Mouse (Mus musculus) kidney, embryonic 14.5 days (tissue): ENCODE results near the gene Aldh1l1. TPM values are rescaled to one million over a fixed set of nuclear protein-coding genes. Genes with fewer than 3 reads are reported as not detected.

ENCODE experiments used
- ATAC-seq: fragments of 200-750 bp; cut with Nextera tagmentation; 2 replicates; pipeline ENCODE4 v1.8.0; 2017; ENCODE audit warnings: moderate number of reproducible peaks, mild to moderate bottlenecking, moderate TSS enrichment, moderate library complexity; ENCODE audit not compliant: low FRiP score, low TSS enrichment
- H3K27ac ChIP-seq: fragments of 300-500 bp; sonication (generic); 2 replicates; pipeline ENCODE4 v1.5.1; 2014; ENCODE audit warnings: low read depth, mild to moderate bottlenecking, low read length, moderate library complexity, mixed read lengths
- H3K27me3 ChIP-seq: fragments of 300-500 bp; sonication (generic); 2 replicates; pipeline ENCODE4 v1.6.1; 2014; ENCODE audit warnings: mild to moderate bottlenecking, low read length; ENCODE audit not compliant: control insufficient read depth, insufficient read depth
- H3K36me3 ChIP-seq: fragments of 300-500 bp; sonication (generic); 2 replicates; pipeline ENCODE4 v1.6.1; 2014; ENCODE audit warnings: low read length, mixed read lengths; ENCODE audit not compliant: control insufficient read depth, insufficient read depth
- H3K4me1 ChIP-seq: fragments of 300-500 bp; sonication (generic); 2 replicates; pipeline ENCODE4 v1.6.1; 2014; ENCODE audit warnings: low read length, mixed read lengths; ENCODE audit not compliant: control insufficient read depth, insufficient read depth
- H3K4me2 ChIP-seq: fragments of 300-500 bp; sonication (generic); replicated peaks from 2 replicates; pipeline ENCODE4 v1.6.1; 2014; ENCODE audit warnings: low read depth, mild to moderate bottlenecking, low read length
- H3K4me3 ChIP-seq: fragments of 300-500 bp; sonication (generic); 2 replicates; pipeline ENCODE4 v1.5.1; 2014; ENCODE audit warnings: mild to moderate bottlenecking, low read length
- H3K9ac ChIP-seq: fragments of 300-500 bp; sonication (generic); 2 replicates; pipeline ENCODE4 v1.6.1; 2014; ENCODE audit warnings: low read depth, mild to moderate bottlenecking, low read length, moderate library complexity
- H3K9me3 ChIP-seq: fragments of 300-500 bp; sonication (generic); 2 replicates; pipeline ENCODE4 v1.6.1; 2016; ENCODE audit warnings: low read length; ENCODE audit not compliant: control insufficient read depth
- WGBS: fragments of 180-500 bp; shearing (Covaris S2); extraction: QIAGEN DNeasy Blood & Tissue Kit; methylation state at CpG from one replicate; pipeline ENCODE4 v1.1.7; 2014; 5-methylcytosine and 5-hydroxymethylcytosine counted together
- polyA plus RNA-seq: library from polyadenylated mRNA; unstranded; fragments of >200 nt; fragmentation: Nextera tagmentation; extraction: Ambion mirVana; gene quantifications from 2 replicates; pipeline ENCODE4 v1.2.1, GENCODE M21; 2014

The Aldh1l1 gene
- polyA plus RNA-seq, 1 experiment from 2014 or later: 2.9 TPM

- Histone ChIP-seq H3K36me3 (no peaks in the 10 kb centered on the region), H3K27ac (no peak overlapping the region), H3K4me3 (no peak overlapping the region), H3K4me1 (peaks cover 9% of the 10 kb centered on the region; the same call in 1 of the 2 replicates), H3K4me2 (no peak overlapping the region), H3K9me3 (no peaks in the 10 kb centered on the region), H3K27me3 (no peaks in the 10 kb centered on the region), H3K9ac (no peak overlapping the region)
- 57% methylated on average over 4 of the region's 4 CpGs for WGBS
- ATAC-seq: peak; percentile 70
These were observed 22.0 kb downstream of the Aldh1l1 start for GRCm38 (mm10) chr6:90508197-90508624.

GRCm38 (mm10) chr6:90509085-90509484 is 22.9 kb downstream of the Aldh1l1 start:
- Histone ChIP-seq H3K4me1 (0 out of 2 replicates have a peak, but pooled peaks cover 5% of the 10 kb centered on the region), H3K27ac (no peak overlapping the region), H3K27me3 (no peaks in the 10 kb centered on the region), H3K36me3 (no peaks in the 10 kb centered on the region), H3K4me2 (no peak overlapping the region), H3K9ac (no peak overlapping the region), H3K4me3 (no peak overlapping the region), H3K9me3 (no peaks in the 10 kb centered on the region)
- WGBS: 69% methylated on average over 6 of the region's 6 CpGs
- ATAC-seq: no peak

DNA sequence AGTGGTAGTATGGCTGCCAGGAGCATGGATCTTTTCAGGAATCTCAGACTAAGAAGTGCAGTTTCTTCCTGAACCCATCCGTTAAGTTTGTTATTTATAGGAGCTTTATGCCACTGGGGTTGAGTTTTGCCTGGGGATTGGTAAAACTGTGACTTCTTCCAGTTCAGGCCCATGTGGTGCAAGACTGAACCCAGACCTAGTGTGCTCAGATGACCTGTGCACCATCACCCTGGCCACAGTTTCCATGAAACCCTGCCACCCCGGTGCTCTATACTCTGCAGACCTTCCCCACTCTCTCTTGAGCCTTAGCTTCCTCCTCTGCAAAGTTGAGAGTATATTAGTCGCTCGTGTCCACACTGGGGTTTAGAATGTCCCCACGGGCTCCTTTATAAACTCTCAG is 26.2 kb downstream of the Aldh1l1 start:
- Histone ChIP-seq H3K4me1 (0 out of 2 replicates have a peak, but pooled peaks cover 5% of the 10 kb centered on the region), H3K27me3 (no peaks in the 10 kb centered on the region), H3K36me3 (no peaks in the 10 kb centered on the region), H3K9me3 (no peaks in the 10 kb centered on the region), H3K4me3 (no peak overlapping the region), H3K9ac (no peak overlapping the region), H3K27ac (no peak overlapping the region), H3K4me2 (no peak overlapping the region)
- no peak for ATAC-seq
- 82% methylated on average over 5 of the region's 5 CpGs for WGBS

DNA sequence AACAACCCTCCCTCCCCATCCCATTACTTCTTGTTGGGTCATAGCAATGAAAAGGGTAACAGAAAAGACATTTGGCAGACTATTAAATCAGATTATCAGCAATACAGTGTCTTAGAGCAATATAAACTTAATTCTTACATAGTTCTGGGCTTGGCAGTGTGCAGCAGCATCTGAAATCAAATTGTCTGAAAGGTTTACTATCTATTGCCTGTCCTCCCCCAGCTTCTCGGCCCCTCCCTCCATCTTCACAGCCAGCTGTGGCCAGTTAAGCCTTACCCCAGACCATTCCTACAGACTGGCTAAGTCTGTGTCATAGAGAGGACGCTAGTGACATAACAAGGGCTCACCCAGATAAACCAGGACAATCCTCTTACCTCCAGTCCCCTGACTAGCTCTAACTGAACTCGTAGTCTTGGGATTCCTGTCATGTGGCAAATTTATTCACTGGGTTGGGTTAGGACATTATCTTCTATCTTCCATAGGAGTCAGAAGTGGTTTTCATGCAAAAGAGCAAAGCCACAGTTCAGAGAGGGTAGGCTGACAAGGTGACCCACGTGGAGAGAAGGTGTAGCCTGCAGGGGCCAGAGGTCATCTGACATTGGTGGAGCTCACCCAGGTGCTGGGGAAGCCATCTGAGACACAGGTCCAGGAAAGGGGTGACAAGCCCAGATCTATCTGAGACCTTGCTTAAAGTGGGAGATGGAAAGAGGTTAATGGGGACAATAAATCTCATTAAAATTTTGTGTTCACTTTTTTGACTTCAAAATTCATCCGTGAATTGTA is 27.0 kb downstream of the Aldh1l1 start:
- Histone ChIP-seq H3K9ac (no peak overlapping the region), H3K36me3 (no peaks in the 10 kb centered on the region)
- ATAC-seq: no peak; the same call in 1 of the 2 replicates

GRCm38 (mm10) chr6:90514369-90514768 is 28.1 kb downstream of the Aldh1l1 start:
- Histone ChIP-seq H3K4me2 (no peak overlapping the region), H3K4me3 (no peak overlapping the region), H3K27ac (no peak overlapping the region), H3K36me3 (no peaks in the 10 kb centered on the region), H3K27me3 (no peaks in the 10 kb centered on the region), H3K9me3 (no peaks in the 10 kb centered on the region), H3K9ac (no peak overlapping the region), H3K4me1 (no peaks in the 10 kb centered on the region)
- no peak for ATAC-seq

More for the DNA sequence above, 27.0 kb downstream of the Aldh1l1 start:
- Histone ChIP-seq H3K4me3 (no peak overlapping the region), H3K4me1 (no peaks in the 10 kb centered on the region), H3K4me2 (no peak overlapping the region), H3K27ac (no peak overlapping the region), H3K27me3 (no peaks in the 10 kb centered on the region), H3K9me3 (no peaks in the 10 kb centered on the region)
- 52% methylated on average over 5 of the region's 5 CpGs for WGBS

DNA sequence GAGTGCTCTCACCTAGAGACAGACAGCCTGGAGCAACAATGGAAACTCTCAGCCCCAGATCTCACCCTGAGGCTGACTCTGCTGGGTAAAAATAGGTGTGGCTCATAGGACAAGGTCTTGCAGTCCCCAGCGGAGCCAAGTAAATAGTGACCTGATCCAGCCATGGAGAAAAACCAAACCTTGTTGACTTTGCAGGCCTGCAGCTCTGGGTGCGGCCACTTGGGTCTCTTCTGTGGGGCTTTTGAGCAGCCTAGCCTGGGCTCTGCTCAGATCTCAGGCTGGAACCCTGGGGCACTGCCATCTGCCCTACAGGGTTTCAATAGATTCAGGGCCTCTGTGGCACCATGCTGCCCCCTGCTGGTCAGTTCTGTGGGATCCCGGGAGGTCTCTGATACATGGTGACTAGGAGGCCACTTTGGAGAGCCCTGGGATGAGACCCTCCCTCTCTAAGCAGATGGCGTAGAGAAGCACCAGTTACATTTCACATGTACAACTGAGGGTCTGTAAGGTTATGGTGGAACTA is 28.7 kb downstream of the Aldh1l1 start:
- no peak overlapping the region for H3K4me3 ChIP-seq
- no peak overlapping the region for H3K27ac ChIP-seq
- no peak overlapping the region for H3K4me2 ChIP-seq
- no peaks in the 10 kb centered on the region for H3K4me1 ChIP-seq
- H3K36me3 ChIP-seq: no peaks in the 10 kb centered on the region
- no peaks in the 10 kb centered on the region for H3K9me3 ChIP-seq
- no peak overlapping the region for H3K9ac ChIP-seq
- WGBS: 44% methylated on average over 4 of the region's 4 CpGs
- peak; percentile 75 for ATAC-seq
- H3K27me3 ChIP-seq: no peaks in the 10 kb centered on the region

DNA sequence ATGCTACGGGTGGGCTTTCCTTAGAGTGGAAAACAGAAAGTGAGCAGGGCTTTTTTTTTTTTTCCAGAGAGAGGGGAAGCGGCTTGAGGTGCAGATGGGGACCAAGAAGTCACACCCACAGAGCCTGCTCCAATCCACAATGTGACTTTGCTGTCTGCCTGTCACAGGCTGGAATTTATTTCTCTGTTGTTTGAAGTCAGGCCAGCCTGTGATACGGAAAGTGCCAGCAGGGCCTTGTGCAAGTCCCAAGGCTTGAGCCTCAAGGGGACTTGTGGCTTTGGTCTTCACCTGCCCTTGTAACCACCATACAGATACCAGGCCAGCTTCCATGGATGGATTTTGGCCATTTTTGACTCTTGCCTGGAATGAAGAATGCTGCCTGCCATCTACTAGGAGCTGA is 32.7 kb downstream of the Aldh1l1 start:
- Histone ChIP-seq H3K27me3 (no peaks in the 10 kb centered on the region), H3K4me2 (no peak overlapping the region), H3K9me3 (no peaks in the 10 kb centered on the region), H3K9ac (no peak overlapping the region), H3K27ac (no peak overlapping the region), H3K4me1 (no peaks in the 10 kb centered on the region), H3K4me3 (no peak overlapping the region), H3K36me3 (no peaks in the 10 kb centered on the region)
- WGBS: 51% methylated on average over 3 of the region's 3 CpGs
- ATAC-seq: no peak

- no peak overlapping the region for H3K4me3 ChIP-seq
- no peaks in the 10 kb centered on the region for H3K4me1 ChIP-seq
- no peak overlapping the region for H3K9ac ChIP-seq
- H3K4me2 ChIP-seq: no peak overlapping the region
- ATAC-seq: no peak
- H3K9me3 ChIP-seq: no peaks in the 10 kb centered on the region
- H3K27me3 ChIP-seq: no peaks in the 10 kb centered on the region
- no peak overlapping the region for H3K27ac ChIP-seq
- WGBS: 45% methylated on average over 5 of the region's 5 CpGs
- no peaks in the 10 kb centered on the region for H3K36me3 ChIP-seq
These were observed 33.1 kb downstream of the Aldh1l1 start for GRCm38 (mm10) chr6:90519375-90519774.

GRCm38 (mm10) chr6:90526406-90526805 is 40.2 kb downstream of the Aldh1l1 start:
- Histone ChIP-seq H3K9me3 (no peaks in the 10 kb centered on the region), H3K27ac (no peak overlapping the region), H3K27me3 (no peaks in the 10 kb centered on the region), H3K36me3 (no peaks in the 10 kb centered on the region), H3K4me2 (no peak overlapping the region), H3K4me3 (no peak overlapping the region), H3K4me1 (no peaks in the 10 kb centered on the region), H3K9ac (no peak overlapping the region)
- no peak for ATAC-seq
- WGBS: 66% methylated on average over 3 of the region's 3 CpGs
